Mouse (Mus musculus) midbrain, postnatal 0 days (tissue): ENCODE measurements around the gene Nr1h4. TPM values are rescaled to one million over a fixed set of nuclear protein-coding genes. Genes with fewer than 3 reads are reported as not detected.

ENCODE experiments used
- ATAC-seq: fragments of 200-750 bp; cut with Nextera tagmentation; 2 replicates; pipeline ENCODE4 v1.8.0; 2017; ENCODE audit warnings: moderate number of reproducible peaks, mild to moderate bottlenecking, moderate TSS enrichment, moderate library complexity; ENCODE audit not compliant: low FRiP score
- DNase-seq: peaks from one replicate; pipeline ENCODE4 v3.0.0-alpha.2; 2015; ENCODE audit warnings: low spot score
- H3K27ac ChIP-seq: fragments of 300-500 bp; sonication (generic); 2 replicates; pipeline ENCODE4 v1.5.1; 2014; ENCODE audit warnings: low read depth, mild to moderate bottlenecking, low read length, mixed read lengths
- H3K27me3 ChIP-seq: fragments of 300-500 bp; sonication (generic); 2 replicates; pipeline ENCODE4 v1.6.1; 2014; ENCODE audit warnings: low read length, control low read depth, mixed read lengths; ENCODE audit not compliant: insufficient read depth
- H3K36me3 ChIP-seq: fragments of 300-500 bp; sonication (generic); 2 replicates; pipeline ENCODE4 v1.6.1; 2014; ENCODE audit warnings: low read length, control low read depth, mixed read lengths; ENCODE audit not compliant: insufficient read depth
- H3K4me1 ChIP-seq: fragments of 300-500 bp; sonication (generic); 2 replicates; pipeline ENCODE4 v1.6.1; 2014; ENCODE audit warnings: mild to moderate bottlenecking, control low read depth, antibody characterized with exemption, low read length, mixed read lengths; ENCODE audit not compliant: insufficient read depth
- H3K4me2 ChIP-seq: fragments of 300-500 bp; sonication (generic); 2 replicates; pipeline ENCODE4 v1.6.1; 2014; ENCODE audit warnings: low read depth, mild to moderate bottlenecking, low read length, mixed read lengths; ENCODE audit not compliant: poor library complexity, severe bottlenecking
- H3K4me3 ChIP-seq: fragments of 300-500 bp; sonication (generic); 2 replicates; pipeline ENCODE4 v1.5.1; 2014; ENCODE audit warnings: low read depth, mild to moderate bottlenecking, low read length, moderate library complexity
- H3K9ac ChIP-seq: fragments of 300-500 bp; sonication (generic); replicated peaks from 2 replicates; pipeline ENCODE4 v1.6.1; 2014; ENCODE audit warnings: mild to moderate bottlenecking, low read length, moderate library complexity, mixed read lengths; ENCODE audit not compliant: poor library complexity, severe bottlenecking
- H3K9me3 ChIP-seq: fragments of 300-500 bp; sonication (generic); 2 replicates; pipeline ENCODE4 v1.6.1; 2016; ENCODE audit warnings: low read length, control low read depth
- CTCF ChIP-seq: IDR thresholded peaks from 2 replicates; pipeline ENCODE4 v1.5.1; 2016; ENCODE audit warnings: antibody characterized with exemption, mild to moderate bottlenecking
- WGBS: fragments of 180-500 bp; shearing (Covaris S2); extraction: QIAGEN DNeasy Blood & Tissue Kit; methylation state at CpG from one replicate; pipeline ENCODE4 v1.1.7; 2014; 5-methylcytosine and 5-hydroxymethylcytosine counted together
- polyA plus RNA-seq: library from polyadenylated mRNA; unstranded; fragments of >200 nt; fragmentation: Nextera tagmentation; extraction: Ambion mirVana; gene quantifications from 2 replicates; pipeline ENCODE4 v1.2.1, GENCODE M21; 2015
- total RNA-seq: library from RNA; depleted of rRNA; stranded (reverse); fragments of >200 nt; gene quantifications from 2 replicates; pipeline ENCODE4 v1.2.3, GENCODE M21; 2014

The Nr1h4 gene
- total and polyA plus RNA-seq, 2 experiments from 2014 or later = not detected

DNA sequence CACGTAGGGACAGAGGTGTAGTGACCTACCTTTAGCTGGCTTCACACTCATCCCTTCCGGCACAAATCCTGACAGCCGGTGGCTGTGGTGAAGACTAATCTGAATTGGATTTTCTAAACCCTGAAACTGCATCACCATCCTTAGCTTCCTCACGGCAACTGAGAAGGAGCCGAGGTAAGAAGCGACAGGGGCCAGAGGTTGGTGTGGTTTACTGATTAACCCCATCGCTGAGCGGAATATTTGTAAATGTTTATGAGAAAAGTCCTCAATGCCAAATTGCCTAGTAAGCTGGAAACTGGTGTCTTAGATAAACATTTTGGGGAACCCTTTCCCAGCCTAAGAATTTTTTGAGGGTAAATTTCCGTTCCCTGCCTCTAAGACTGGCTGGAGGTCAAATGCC, 26.9 kb downstream of the Nr1h4 start:
- ATAC-seq = no peak
- no peak overlapping the region for H3K4me3 ChIP-seq
- no peak for TF ChIP-seq CTCF
- H3K4me2 ChIP-seq = no peak overlapping the region
- no peaks in the 10 kb centered on the region for H3K4me1 ChIP-seq
- no peaks in the 10 kb centered on the region for H3K36me3 ChIP-seq
- H3K9me3 ChIP-seq = no peaks in the 10 kb centered on the region
- no peak overlapping the region for H3K27ac ChIP-seq
- H3K9ac ChIP-seq = no peak overlapping the region
- WGBS = 91% methylated on average over 9 of the region's 9 CpGs
- DNase-seq = no peak
- H3K27me3 ChIP-seq = no peaks in the 10 kb centered on the region

DNA sequence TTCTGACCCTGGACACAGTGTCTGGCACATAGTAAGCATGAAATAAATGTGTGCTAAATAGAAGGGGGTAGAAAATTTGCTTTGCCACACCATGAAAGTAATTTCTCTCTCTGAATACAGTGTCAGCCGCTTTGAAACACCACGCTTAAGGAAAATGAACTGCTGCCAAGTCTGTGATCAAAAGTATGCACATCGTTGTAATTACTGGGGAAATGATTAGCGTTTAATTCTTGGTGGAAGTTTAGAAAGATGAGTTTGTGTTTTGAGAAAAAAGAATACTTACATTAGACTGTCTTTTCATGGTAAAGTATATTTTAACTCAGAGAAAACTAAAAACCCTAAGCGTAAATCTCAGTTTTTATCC, 27.8 kb downstream of the Nr1h4 start:
- 80% methylated on average over 5 of the region's 5 CpGs for WGBS
- no peaks in the 10 kb centered on the region for H3K36me3 ChIP-seq
- H3K4me3 ChIP-seq = no peak overlapping the region
- H3K9ac ChIP-seq = no peak overlapping the region
- no peak overlapping the region for H3K4me2 ChIP-seq
- no peak for DNase-seq
- no peaks in the 10 kb centered on the region for H3K9me3 ChIP-seq
- no peak for TF ChIP-seq CTCF
- no peaks in the 10 kb centered on the region for H3K4me1 ChIP-seq
- no peaks in the 10 kb centered on the region for H3K27me3 ChIP-seq
- no peak overlapping the region for H3K27ac ChIP-seq
- no peak for ATAC-seq

DNA sequence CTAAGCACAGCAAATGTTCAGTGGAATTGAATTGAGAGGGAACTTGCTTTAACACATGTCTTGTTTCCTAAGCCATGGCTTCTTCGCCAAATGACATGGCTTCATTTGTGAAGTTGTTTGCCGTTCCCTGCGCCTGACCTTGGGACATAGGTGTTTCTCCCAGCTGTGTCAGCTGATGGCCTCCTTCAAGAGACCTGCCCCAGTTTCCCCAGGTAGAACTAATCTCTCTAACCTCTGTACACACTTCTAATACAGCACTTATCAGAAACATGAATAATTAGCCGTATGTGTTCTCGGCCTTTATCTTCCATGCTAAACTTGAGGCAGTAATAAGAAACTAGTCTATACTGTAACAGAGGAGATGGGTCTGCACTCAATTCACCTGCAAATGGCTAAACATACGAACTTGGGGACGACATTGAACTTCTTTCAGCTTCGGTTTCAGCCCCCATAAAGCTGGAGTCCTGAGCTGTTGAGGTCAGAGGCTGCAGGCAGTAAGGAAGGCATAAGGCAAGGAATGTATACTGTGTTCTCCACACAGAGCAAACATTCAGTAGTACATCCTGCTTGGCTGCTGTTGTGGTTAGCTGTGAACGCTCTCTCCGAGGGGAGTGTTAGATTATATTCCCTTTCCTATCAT, 28.3 kb downstream of the Nr1h4 start:
- no peak overlapping the region for H3K9ac ChIP-seq
- no peaks in the 10 kb centered on the region for H3K36me3 ChIP-seq
- H3K27me3 ChIP-seq = no peaks in the 10 kb centered on the region
- no peaks in the 10 kb centered on the region for H3K9me3 ChIP-seq
- H3K4me3 ChIP-seq = no peak overlapping the region
- H3K4me1 ChIP-seq = no peaks in the 10 kb centered on the region
- DNase-seq (no peak), ATAC-seq (no peak)
- TF ChIP-seq CTCF = no peak
- no peak overlapping the region for H3K4me2 ChIP-seq
- WGBS = 87% methylated on average over 10 of the region's 10 CpGs
- H3K27ac ChIP-seq = no peak overlapping the region

DNA sequence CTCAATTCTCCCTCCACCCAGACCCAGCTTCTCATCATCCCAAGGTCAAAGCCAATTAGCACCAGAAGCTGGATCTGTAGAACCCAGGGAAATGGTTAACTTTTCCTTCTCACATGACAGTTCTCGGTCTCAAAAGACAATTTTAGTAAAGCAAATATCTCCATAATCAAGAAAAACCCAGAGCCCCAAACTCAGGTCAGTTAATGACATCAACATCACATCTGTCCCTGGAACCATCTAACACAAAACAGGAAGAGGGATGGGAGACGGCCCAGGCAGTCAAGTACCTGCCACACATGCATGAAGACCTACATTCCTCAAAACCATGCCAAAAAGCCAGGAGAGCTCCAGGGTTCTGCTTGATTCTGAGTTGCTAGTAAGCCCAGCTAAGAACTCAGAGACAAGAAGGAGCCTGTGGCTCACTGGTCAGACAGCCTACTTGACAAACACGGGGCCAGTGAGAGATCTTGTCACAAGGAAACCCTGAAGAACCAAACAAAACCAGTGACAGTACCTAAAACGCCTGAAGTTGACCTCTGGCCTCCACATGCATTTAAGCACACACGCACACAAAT, 30.3 kb downstream of the Nr1h4 start:
- H3K9me3 ChIP-seq = no peaks in the 10 kb centered on the region
- no peak overlapping the region for H3K4me3 ChIP-seq
- no peak for ATAC-seq
- no peak overlapping the region for H3K27ac ChIP-seq
- no peak for TF ChIP-seq CTCF
- no peak for DNase-seq
- no peak overlapping the region for H3K4me2 ChIP-seq
- H3K9ac ChIP-seq = no peak overlapping the region
- no peaks in the 10 kb centered on the region for H3K36me3 ChIP-seq
- H3K27me3 ChIP-seq = no peaks in the 10 kb centered on the region
- H3K4me1 ChIP-seq = no peaks in the 10 kb centered on the region
- WGBS = 79% methylated on average over 5 of the region's 5 CpGs

DNA sequence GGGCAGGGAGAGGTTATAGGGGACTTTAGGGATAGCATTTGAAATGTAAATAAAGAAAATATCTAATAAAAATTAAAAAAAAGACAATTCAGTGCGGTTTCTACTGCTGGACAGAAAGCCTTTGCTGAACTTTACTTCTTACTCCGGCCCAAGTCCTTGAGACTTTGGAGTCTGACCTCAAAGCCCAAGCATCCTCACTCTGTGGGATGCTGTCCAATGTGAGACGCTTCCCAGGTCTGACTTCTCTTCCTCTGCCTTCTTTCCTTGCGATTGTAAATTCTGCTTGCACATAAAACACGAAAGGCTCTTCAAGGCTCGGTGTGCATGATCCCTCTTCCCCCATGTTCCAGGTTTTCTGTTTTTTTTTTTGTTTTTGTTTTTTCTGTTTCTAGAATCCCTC, 31.5 kb downstream of the Nr1h4 start:
- no peak overlapping the region for H3K4me2 ChIP-seq
- WGBS = 95% methylated on average over 6 of the region's 6 CpGs

DNA sequence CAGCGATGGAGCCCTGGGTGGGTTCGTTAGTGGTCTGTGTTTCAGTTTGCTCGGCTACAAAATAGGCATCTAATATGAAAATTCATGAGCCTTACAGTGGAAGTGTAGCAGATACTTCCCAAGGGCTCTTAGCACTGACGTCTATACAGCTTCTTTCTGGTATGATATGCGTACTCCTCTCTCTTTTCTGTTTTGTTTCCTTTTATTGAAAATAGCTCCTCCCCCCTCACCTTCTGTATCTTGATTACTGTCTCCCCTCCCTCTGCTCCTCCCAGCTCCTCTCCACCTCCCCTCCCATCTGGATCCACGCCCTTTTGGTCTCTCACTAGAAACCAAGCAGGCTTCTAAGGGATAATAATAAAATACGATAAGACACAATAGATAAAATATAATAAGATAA, 37.8 kb downstream of the Nr1h4 start:
- Histone ChIP-seq H3K9ac (no peak overlapping the region), H3K4me2 (no peak overlapping the region), H3K27me3 (no peaks in the 10 kb centered on the region), H3K4me3 (no peak overlapping the region), H3K36me3 (no peaks in the 10 kb centered on the region), H3K27ac (no peak overlapping the region), H3K4me1 (no peaks in the 10 kb centered on the region), H3K9me3 (no peaks in the 10 kb centered on the region)
- WGBS = 81% methylated on average over 7 of the region's 7 CpGs
- DNase-seq (no peak), ATAC-seq (no peak)
- no peak for TF ChIP-seq CTCF

More for the DNA sequence above, 31.5 kb downstream of the Nr1h4 start:
- no peak overlapping the region for H3K9ac ChIP-seq
- H3K9me3 ChIP-seq = no peaks in the 10 kb centered on the region
- no peak for TF ChIP-seq CTCF
- H3K4me1 ChIP-seq = no peaks in the 10 kb centered on the region
- no peak for ATAC-seq
- H3K27me3 ChIP-seq = no peaks in the 10 kb centered on the region
- no peaks in the 10 kb centered on the region for H3K36me3 ChIP-seq
- H3K4me3 ChIP-seq = no peak overlapping the region
- no peak for DNase-seq
- no peak overlapping the region for H3K27ac ChIP-seq
